ENCODE assay signal across 19 mouse cellular contexts in genomic region chr9:121904319-121904718, GRCm38 (mm10). TPM values are rescaled to one million over a fixed set of nuclear protein-coding genes. Genes with fewer than 3 reads are reported as not detected.
"Had no signal": no experiment of that assay in that cellular context is flagged by ENCODE, and none has a peak within 500 bp of the region (broad histone marks: within the 10 kb centered on the region; RNA-seq: fewer than 3 reads in every experiment).

No protein-coding gene starts in this region.

- H3K9me3 ChIP-seq: intestine, embryonic 15.5 days; limb, embryonic 10.5 days; liver, embryonic 15.5 days; lung, embryonic 15.5 days; midbrain, embryonic 12.5 days; neural tube, embryonic 13.5 days had no signal

- DNase-seq: kidney, adult 18-20 months; lung, postnatal 14 days; retina, postnatal 1 day had no signal

- H3K27me3 ChIP-seq: intestine, embryonic 15.5 days; liver, embryonic 15.5 days; lung, embryonic 15.5 days; midbrain, embryonic 12.5 days; neural tube, embryonic 13.5 days had no signal

- ATAC-seq: intestine, embryonic 15.5 days; midbrain, embryonic 16.5 days had no signal

- H3K36me3 ChIP-seq: intestine, embryonic 15.5 days; limb, embryonic 10.5 days; liver, embryonic 15.5 days; lung, embryonic 15.5 days; midbrain, embryonic 12.5 days; neural tube, embryonic 13.5 days had no signal

- H3K9ac ChIP-seq: intestine, embryonic 15.5 days; liver, embryonic 15.5 days; lung, embryonic 15.5 days; midbrain, embryonic 12.5 days; neural tube, embryonic 13.5 days had no signal

- H3K4me2 ChIP-seq: intestine, embryonic 15.5 days; liver, embryonic 15.5 days; lung, embryonic 15.5 days; midbrain, embryonic 12.5 days; neural tube, embryonic 13.5 days had no signal

- H3K27ac ChIP-seq: intestine, embryonic 15.5 days; left cerebral cortex, adult 2 months; limb, embryonic 10.5 days; liver, embryonic 15.5 days; lung, embryonic 15.5 days; macrophage; midbrain, embryonic 12.5 days; neural tube, embryonic 13.5 days; stomach, postnatal 0 days had no signal

- H3K4me1 ChIP-seq: intestine, embryonic 15.5 days; limb, embryonic 10.5 days; lung, embryonic 15.5 days; midbrain, embryonic 12.5 days; neural tube, embryonic 13.5 days had no signal

- H3K4me3 ChIP-seq: intestine, embryonic 15.5 days; left cerebral cortex, adult 2 months; limb, embryonic 10.5 days; liver, embryonic 15.5 days; lung, embryonic 15.5 days; midbrain, embryonic 12.5 days; neural tube, embryonic 13.5 days had no signal

RNA-seq across cellular contexts. Expression of gene Ackr2, which starts 6.2 kb away (rescaled TPM):
- total RNA-seq: megakaryocyte-erythroid progenitor cell, adult 5-6 weeks had no signal
- polyA plus RNA-seq: macrophage had no signal

RNA-seq across cellular contexts. Expression of gene Cyp8b1, which starts 11.8 kb away (rescaled TPM):
- total RNA-seq: layer of hippocampus, postnatal 25 days; left cerebral cortex, adult 2 months; left cerebral cortex, postnatal 14 days; megakaryocyte-erythroid progenitor cell, adult 5-6 weeks had no signal
- polyA plus RNA-seq: intestine, embryonic 15.5 days; kidney, embryonic 14.5 days; limb, embryonic 10.5 days; limb, embryonic 14.5 days; lung, embryonic 15.5 days; macrophage; midbrain, embryonic 12.5 days; midbrain, embryonic 16.5 days; neural tube, embryonic 13.5 days; small intestine, adult 2 months had no signal

RNA-seq across cellular contexts. Expression of gene Fam198a, which starts 46.5 kb away (rescaled TPM):
- polyA plus RNA-seq: macrophage had no signal
